ENCODE assay signal across 9 mouse cellular contexts in genomic region chr13:63432759-63433158, GRCm38 (mm10).
A peak's percentile ranks its signal among the peaks of the same experiment; 100 is the strongest.
DNase-seq lines count a peak whose midpoint lies in the region; ATAC-seq and TF ChIP-seq lines count a peak whose summit lies in the region.
"Had no signal": no experiment of that assay in that cellular context is flagged by ENCODE, and none has a peak within 500 bp of the region (broad histone marks: within the 10 kb centered on the region; RNA-seq: fewer than 3 reads in every experiment).

No protein-coding gene starts in this region.

- no peak for TF ChIP-seq POLR2A in ES-Bruce4 (IDR thresholded peaks at IDR 0.05; ENCODE audit: insufficient read depth, low read length)

- no peaks in the 10 kb centered on the region for H3K9me3 ChIP-seq in ES-Bruce4 (replicated peaks; ENCODE audit: control insufficient read depth, insufficient read depth, low read length, poor library complexity, severe bottlenecking)
- H3K9me3 ChIP-seq in lung, embryonic 14.5 days (ENCODE audit: low read depth, low read length) = no peaks in the 10 kb centered on the region
- H3K9me3 ChIP-seq in forebrain, embryonic 16.5 days (ENCODE audit: control insufficient read depth, low read length) = no peaks in the 10 kb centered on the region
- H3K9me3 ChIP-seq: lung, embryonic 15.5 days had no signal

- no peak overlapping the region for H3K4me3 ChIP-seq in layer of hippocampus, adult 2 months
- H3K4me3 ChIP-seq in ES-Bruce4 (ENCODE audit: low read depth, low read length) = no peak overlapping the region
- no peak overlapping the region for H3K4me3 ChIP-seq in lung, embryonic 14.5 days (ENCODE audit: low read depth, low read length)
- H3K4me3 ChIP-seq in forebrain, embryonic 16.5 days (replicated peaks; ENCODE audit: low read length) = no peak overlapping the region

- 87% methylated on average over 3 of the region's 3 CpGs for WGBS in lung, embryonic 14.5 days
- WGBS in forebrain, embryonic 16.5 days = 96% methylated on average over 3 of the region's 3 CpGs

- no peak for DNase-seq in layer of hippocampus, adult 2 months (ENCODE audit: low spot score in 2 of 2)
- no peak for DNase-seq in layer of hippocampus, adult 11-12 months (ENCODE audit: low spot score)
- peak; percentile 31 for DNase-seq in adipocyte (ENCODE audit: low spot score)
- no peak for DNase-seq in lung, embryonic 14.5 days
- DNase-seq in gastrocnemius, adult 18-20 months (ENCODE audit: low spot score) = no peak
- DNase-seq in left cerebral cortex, postnatal 25 days (ENCODE audit: low spot score in 2 of 2) = no peak

- intact Hi-C loops in left cerebral cortex, postnatal 25 days (cut with DNase I) = loop anchor here (5.0 kb wide), 1 partner anchor 135 kb away; no protein-coding TSS in a partner anchor

- H3K4me1 ChIP-seq in ES-Bruce4 (ENCODE audit: control insufficient read depth, insufficient read depth, low read length) = no peaks in the 10 kb centered on the region
- H3K4me1 ChIP-seq in lung, embryonic 14.5 days (ENCODE audit: insufficient read depth) = no peaks in the 10 kb centered on the region
- peaks cover 8% of the 10 kb centered on the region for H3K4me1 ChIP-seq in forebrain, embryonic 16.5 days (replicated peaks; ENCODE audit: control insufficient read depth, insufficient read depth, low read length)

- H3K27ac ChIP-seq in layer of hippocampus, adult 2 months = no peak overlapping the region
- H3K27ac ChIP-seq in ES-Bruce4 (ENCODE audit: insufficient read depth, low read length) = no peak overlapping the region
- no peak overlapping the region for H3K27ac ChIP-seq in lung, embryonic 14.5 days (ENCODE audit: low read depth)
- no peak overlapping the region for H3K27ac ChIP-seq in forebrain, embryonic 16.5 days (ENCODE audit: low read length)

- TF ChIP-seq CTCF in layer of hippocampus, adult 2 months (conservative IDR thresholded peaks at IDR 0.05) = peak; percentile 67
- TF ChIP-seq CTCF in ES-Bruce4 (IDR thresholded peaks at IDR 0.05; ENCODE audit: low read depth, low read length) = peak; percentile 44
- 0 out of 2 replicates have a peak, but pooled peaks have one; percentile 40 for TF ChIP-seq CTCF in lung, embryonic 14.5 days (IDR thresholded peaks at IDR 0.05; ENCODE audit: low read depth)

- H3K27me3 ChIP-seq in ES-Bruce4 (ENCODE audit: control insufficient read depth, insufficient read depth, low read length, poor library complexity, severe bottlenecking) = no peaks in the 10 kb centered on the region
- no peaks in the 10 kb centered on the region for H3K27me3 ChIP-seq in lung, embryonic 14.5 days (ENCODE audit: insufficient read depth, low read length)
- H3K27me3 ChIP-seq in forebrain, embryonic 16.5 days (replicated peaks; ENCODE audit: control insufficient read depth, insufficient read depth, low read length) = no peaks in the 10 kb centered on the region; the same call in 1 of the 2 replicates
- H3K27me3 ChIP-seq: lung, embryonic 15.5 days had no signal

- H3K9ac ChIP-seq in ES-Bruce4 (ENCODE audit: low read depth, poor library complexity, severe bottlenecking) = no peak overlapping the region
- H3K9ac ChIP-seq in lung, embryonic 14.5 days = no peak overlapping the region
- H3K9ac ChIP-seq in forebrain, embryonic 16.5 days (replicated peaks; ENCODE audit: low read depth, low read length) = no peak overlapping the region

- TF ChIP-seq EP300 in ES-Bruce4 (IDR thresholded peaks at IDR 0.05; ENCODE audit: insufficient read depth, low read depth, low read length) = no peak

- H3K36me3 ChIP-seq in ES-Bruce4 (ENCODE audit: control insufficient read depth, insufficient read depth, low read length, poor library complexity, severe bottlenecking) = no peaks in the 10 kb centered on the region
- H3K36me3 ChIP-seq in lung, embryonic 14.5 days (ENCODE audit: insufficient read depth) = no peaks in the 10 kb centered on the region
- H3K36me3 ChIP-seq in forebrain, embryonic 16.5 days (ENCODE audit: control insufficient read depth, insufficient read depth) = no peaks in the 10 kb centered on the region
- H3K36me3 ChIP-seq: lung, embryonic 15.5 days had no signal

- H3K4me2 ChIP-seq in lung, embryonic 14.5 days = no peak overlapping the region
- no peak overlapping the region for H3K4me2 ChIP-seq in forebrain, embryonic 16.5 days (ENCODE audit: low read length)

- ATAC-seq in lung, embryonic 14.5 days (ENCODE audit: insufficient read depth) = no peak
- ATAC-seq in forebrain, embryonic 16.5 days = no peak
